Mouse (Mus musculus) forebrain, embryonic 11.5 days (tissue): ENCODE results near the gene Gpx4. TPM values are rescaled to one million over a fixed set of nuclear protein-coding genes. Genes with fewer than 3 reads are reported as not detected.
"Not testable (repeated sequence)": the region's sequence is repeated elsewhere in the genome, so short reads cannot be mapped to it uniquely, and the experiment has no call there.

Experiments
- ATAC-seq: fragments of 200-750 bp; cut with Nextera tagmentation; replicated peaks from 2 replicates; pipeline ENCODE4 v1.8.0; 2017; ENCODE audit warnings: moderate TSS enrichment; ENCODE audit not compliant: low FRiP score
- DNase-seq: peaks from one replicate; pipeline ENCODE4 v3.0.0-alpha.2; 2017; ENCODE audit warnings: low spot score
- H3K27ac ChIP-seq: fragments of 300-500 bp; sonication (generic); 2 replicates; pipeline ENCODE4 v1.5.1; 2014; ENCODE audit warnings: low read depth, low read length
- H3K27me3 ChIP-seq: fragments of 300-500 bp; sonication (generic); 2 replicates; pipeline ENCODE4 v1.6.1; 2014; ENCODE audit warnings: mild to moderate bottlenecking, low read length, mixed read lengths; ENCODE audit not compliant: control insufficient read depth, insufficient read depth
- H3K36me3 ChIP-seq: fragments of 300-500 bp; sonication (generic); 2 replicates; pipeline ENCODE4 v1.6.1; 2014; ENCODE audit warnings: mild to moderate bottlenecking, low read length, moderate library complexity, mixed read lengths; ENCODE audit not compliant: control insufficient read depth, insufficient read depth
- H3K4me1 ChIP-seq: fragments of 300-500 bp; sonication (generic); replicated peaks from 2 replicates; pipeline ENCODE4 v1.6.1; 2014; ENCODE audit warnings: low read length, mixed read lengths; ENCODE audit not compliant: control insufficient read depth, insufficient read depth
- H3K4me2 ChIP-seq: fragments of 300-500 bp; sonication (generic); 2 replicates; pipeline ENCODE4 v1.6.1; 2014; ENCODE audit warnings: low read depth, mild to moderate bottlenecking, low read length, moderate library complexity, mixed read lengths; ENCODE audit not compliant: severe bottlenecking
- H3K4me3 ChIP-seq: fragments of 300-500 bp; sonication (generic); 2 replicates; pipeline ENCODE4 v1.5.1; 2014; ENCODE audit warnings: low read depth, low read length
- H3K9ac ChIP-seq: fragments of 300-500 bp; sonication (generic); 2 replicates; pipeline ENCODE4 v1.6.1; 2014; ENCODE audit warnings: low read length
- H3K9me3 ChIP-seq: fragments of 300-500 bp; sonication (generic); 2 replicates; pipeline ENCODE4 v1.6.1; 2016; ENCODE audit warnings: low read length, mixed read lengths; ENCODE audit not compliant: control insufficient read depth
- WGBS: fragments of 180-500 bp; shearing (Covaris S2); extraction: QIAGEN DNeasy Blood & Tissue Kit; methylation state at CpG from one replicate; pipeline ENCODE4 v1.1.7; 2014; 5-methylcytosine and 5-hydroxymethylcytosine counted together
- polyA plus RNA-seq: library from polyadenylated mRNA; unstranded; fragments of >200 nt; fragmentation: Nextera tagmentation; extraction: Ambion mirVana; gene quantifications from 2 replicates; pipeline ENCODE4 v1.2.1, GENCODE M21; 2014

The Gpx4 gene
- polyA plus RNA-seq, 1 experiment from 2014 or later = 516 TPM

DNA sequence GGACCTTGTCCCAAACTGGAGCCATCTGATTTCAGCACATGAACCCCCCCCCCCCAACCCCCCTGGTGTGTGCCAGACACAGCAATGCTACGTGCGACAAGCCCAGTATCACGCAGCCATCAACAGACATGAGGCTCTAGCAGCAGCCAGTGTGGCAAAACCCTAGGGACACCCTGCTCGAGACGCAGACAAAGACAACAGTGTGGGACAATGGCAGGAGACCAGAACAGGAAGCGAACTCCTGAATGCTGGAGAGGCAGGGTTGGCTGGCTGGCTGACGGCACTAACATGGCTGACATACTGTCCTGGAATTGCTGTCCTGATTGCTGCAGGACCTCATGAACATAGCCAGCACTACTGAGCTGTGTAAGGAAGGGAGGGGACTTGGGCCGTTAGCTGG is 11.8 kb upstream of the Gpx4 start:
- Histone ChIP-seq H3K4me3 (no peak overlapping the region), H3K27me3 (no peaks in the 10 kb centered on the region), H3K9me3 (no peaks in the 10 kb centered on the region), H3K4me2 (no peak overlapping the region), H3K36me3 (peaks cover 5% of the 10 kb centered on the region; the same call in 1 of the 2 replicates), H3K4me1 (peaks cover 9% of the 10 kb centered on the region), H3K27ac (no peak overlapping the region), H3K9ac (no peak overlapping the region)
- no peak for DNase-seq
- 87% methylated on average over 8 of the region's 8 CpGs for WGBS
- no peak for ATAC-seq

DNA sequence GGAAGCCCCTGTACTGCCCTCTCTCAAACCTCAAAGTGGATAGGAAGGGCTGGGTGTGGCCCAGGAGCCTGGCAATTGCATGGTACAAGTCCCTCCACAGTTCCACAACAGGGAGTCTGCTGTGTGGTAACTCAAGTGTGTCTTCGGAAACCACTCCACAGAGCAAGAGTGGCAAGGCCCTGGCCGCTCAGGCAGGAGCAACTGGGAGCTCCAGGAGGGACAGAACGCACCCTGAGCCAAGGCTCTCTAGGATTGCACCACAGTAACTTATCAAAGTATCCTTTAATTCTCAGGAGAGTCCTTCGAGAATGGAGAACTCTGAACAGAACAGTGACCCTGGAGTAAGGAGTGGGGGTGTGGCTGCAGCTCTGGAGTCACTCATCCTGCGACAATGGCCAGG is 11.3 kb upstream of the Gpx4 start:
- H3K4me1 ChIP-seq = peaks cover 9% of the 10 kb centered on the region
- H3K9ac ChIP-seq = no peak overlapping the region
- H3K4me3 ChIP-seq = no peak overlapping the region
- H3K27me3 ChIP-seq = no peaks in the 10 kb centered on the region
- H3K36me3 ChIP-seq = peaks cover 5% of the 10 kb centered on the region; the same call in 1 of the 2 replicates
- no peak for ATAC-seq
- no peaks in the 10 kb centered on the region for H3K9me3 ChIP-seq
- H3K27ac ChIP-seq = no peak overlapping the region
- DNase-seq = no peak
- no peak overlapping the region for H3K4me2 ChIP-seq
- WGBS = 88% methylated on average over 5 of the region's 5 CpGs

DNA sequence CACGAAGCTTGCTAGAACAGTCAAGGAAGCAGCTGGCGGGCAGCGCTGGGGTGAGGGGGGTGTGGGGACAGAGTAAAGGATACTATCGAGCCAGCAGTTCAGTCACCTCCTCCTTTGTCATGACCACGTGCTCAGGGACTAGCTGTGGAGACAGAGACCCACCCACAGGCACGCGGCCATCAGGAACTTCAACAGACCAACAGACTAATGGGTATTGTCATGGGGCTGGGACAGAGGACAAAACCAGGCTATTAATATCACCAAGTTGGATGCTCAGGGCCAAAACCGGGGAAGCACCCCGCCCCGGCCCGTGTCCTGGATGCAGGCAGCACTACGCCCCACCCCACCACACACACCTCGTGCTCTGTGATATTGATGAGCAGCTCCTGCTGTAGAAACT is 10.1 kb upstream of the Gpx4 start:
- Histone ChIP-seq H3K27ac (no peak overlapping the region), H3K36me3 (peaks cover 5% of the 10 kb centered on the region; the same call in 1 of the 2 replicates), H3K4me1 (peaks cover 9% of the 10 kb centered on the region), H3K9ac (no peak overlapping the region), H3K27me3 (no peaks in the 10 kb centered on the region), H3K9me3 (no peaks in the 10 kb centered on the region), H3K4me3 (no peak overlapping the region), H3K4me2 (no peak overlapping the region)
- DNase-seq = no peak
- ATAC-seq = no peak
- WGBS = 92% methylated on average over 13 of the region's 13 CpGs

DNA sequence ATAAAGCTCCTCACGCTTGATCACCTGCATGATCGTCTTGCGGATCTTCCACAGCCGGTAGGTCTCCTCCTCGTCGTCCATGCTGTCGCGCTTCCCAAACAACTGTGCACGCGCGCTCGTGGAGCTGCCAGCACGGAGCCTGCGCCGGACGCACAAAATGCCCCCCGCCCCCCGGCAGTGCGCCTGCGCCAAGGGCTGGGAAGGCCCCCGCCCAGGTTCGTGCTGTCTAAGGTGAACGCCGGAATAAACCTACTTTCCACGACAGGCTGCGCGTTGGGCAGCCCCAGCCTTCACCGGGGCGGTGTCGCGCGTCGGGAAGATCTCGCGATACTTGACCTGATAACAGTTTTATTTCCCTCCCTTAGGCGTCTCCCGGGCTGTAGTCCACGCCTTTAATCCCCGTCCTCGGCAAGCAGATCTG is 7.4 kb upstream of the Gpx4 start, which contains the start of gene Polr2e:
TSS of gene Polr2e (minus strand) at position 237 of the 421 bp plus-strand sequence.
- DNase-seq (peak; percentile 99), ATAC-seq (peak; percentile 97)
- H3K36me3 ChIP-seq = peaks cover 5% of the 10 kb centered on the region; the same call in 1 of the 2 replicates
- peaks cover 9% of the 10 kb centered on the region for H3K4me1 ChIP-seq
- no peaks in the 10 kb centered on the region for H3K9me3 ChIP-seq
- no peaks in the 10 kb centered on the region for H3K27me3 ChIP-seq
- H3K27ac ChIP-seq = no peak within 1 kb of the TSS
- 0% methylated on average over 40 of the region's 40 CpGs for WGBS
- H3K4me3 ChIP-seq = peak within 1 kb of the TSS; percentile 73
- peak within 1 kb of the TSS; percentile 73 for H3K4me2 ChIP-seq
- H3K9ac ChIP-seq = peak within 1 kb of the TSS; percentile 64

DNA sequence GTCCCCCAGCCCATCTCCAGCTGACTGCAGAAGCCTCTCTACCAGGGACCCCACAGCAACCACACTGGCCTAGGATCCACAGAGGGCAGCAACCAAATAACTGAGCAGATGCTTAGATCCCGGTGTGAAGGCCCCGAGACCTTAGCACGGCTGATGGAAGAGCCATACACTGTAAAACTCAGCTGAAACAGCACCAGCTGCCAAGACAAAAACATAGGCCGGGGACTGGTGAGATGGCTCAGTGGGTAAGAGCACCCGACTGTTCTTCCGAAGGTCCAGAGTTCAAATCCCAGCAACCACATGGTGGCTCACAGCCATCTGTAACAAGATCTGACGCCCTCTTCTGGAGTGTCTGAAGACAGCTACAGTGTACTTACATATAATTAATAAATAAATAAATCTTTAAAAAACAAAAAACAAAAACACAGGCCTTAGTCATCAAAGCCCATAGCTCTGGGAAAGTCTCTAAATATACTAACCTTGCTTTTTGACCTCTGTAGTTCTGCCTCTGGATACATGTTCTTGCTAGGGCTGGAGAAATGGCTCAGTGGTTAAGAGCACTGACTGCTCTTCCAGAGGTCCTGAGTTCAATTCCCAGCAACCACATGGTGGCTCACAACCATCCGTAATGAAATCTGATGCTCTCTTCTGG is 5.4 kb upstream of the Gpx4 start:
- not testable (repeated sequence) for H3K36me3 ChIP-seq, H3K27ac ChIP-seq, H3K9me3 ChIP-seq, ATAC-seq, H3K4me2 ChIP-seq, DNase-seq, H3K4me3 ChIP-seq, H3K9ac ChIP-seq, H3K4me1 ChIP-seq, H3K27me3 ChIP-seq
- WGBS = 89% methylated on average over 8 of the region's 8 CpGs

DNA sequence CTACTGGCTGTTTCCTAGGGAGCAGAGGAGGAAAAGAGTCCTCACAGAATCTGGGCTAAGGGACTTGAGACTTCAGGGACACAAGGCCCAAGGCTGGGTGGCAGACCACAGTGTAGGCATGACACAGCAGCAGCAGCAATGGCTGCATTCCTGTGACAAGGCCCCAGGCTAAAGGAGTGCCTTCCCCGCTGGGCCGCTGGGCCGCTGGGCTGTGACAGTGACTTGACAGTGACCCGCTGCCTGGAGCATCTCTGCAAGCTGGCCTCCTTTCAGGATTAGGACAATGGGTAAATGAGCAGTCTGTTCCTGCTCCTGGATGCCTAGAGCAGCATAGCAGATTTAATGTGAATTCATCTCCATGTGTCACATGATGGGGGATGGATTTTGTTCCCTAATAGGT is 2.9 kb upstream of the Gpx4 start:
- Histone ChIP-seq H3K4me3 (no peak overlapping the region), H3K27me3 (no peaks in the 10 kb centered on the region), H3K27ac (no peak overlapping the region), H3K4me1 (peaks cover 10% of the 10 kb centered on the region; the same call in 1 of the 2 replicates), H3K4me2 (no peak overlapping the region), H3K36me3 (no peaks in the 10 kb centered on the region), H3K9ac (no peak overlapping the region), H3K9me3 (no peaks in the 10 kb centered on the region)
- WGBS = 43% methylated on average over 4 of the region's 4 CpGs
- no peak for ATAC-seq
- no peak for DNase-seq

DNA sequence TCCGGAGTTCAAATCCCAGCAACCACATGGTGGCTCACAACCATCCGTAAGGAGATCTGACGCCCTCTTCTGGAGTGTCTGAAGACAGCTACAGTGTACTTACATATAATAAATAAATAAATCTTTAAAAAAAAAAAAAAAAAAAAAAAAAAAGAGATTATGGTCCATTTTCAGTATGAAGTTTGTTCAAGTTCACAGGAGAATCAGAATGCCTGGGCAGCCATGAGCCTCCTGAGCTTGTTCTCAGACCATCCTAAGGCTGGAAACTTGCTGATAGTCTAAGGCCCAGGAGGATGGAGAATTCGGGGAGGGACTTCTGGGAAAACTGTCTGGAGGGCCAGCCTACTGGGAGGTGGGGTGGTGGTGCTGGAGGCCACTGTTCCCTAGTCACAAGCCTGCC is 1.6 kb upstream of the Gpx4 start:
- H3K27ac ChIP-seq, H3K9me3 ChIP-seq, H3K36me3 ChIP-seq, ATAC-seq, H3K9ac ChIP-seq, H3K4me2 ChIP-seq, H3K27me3 ChIP-seq, DNase-seq, H3K4me3 ChIP-seq: not testable (repeated sequence)
- 82% methylated on average over 2 of the region's 4 CpGs for WGBS
- peaks cover 10% of the 10 kb centered on the region; the same call in 1 of the 2 replicates for H3K4me1 ChIP-seq

DNA sequence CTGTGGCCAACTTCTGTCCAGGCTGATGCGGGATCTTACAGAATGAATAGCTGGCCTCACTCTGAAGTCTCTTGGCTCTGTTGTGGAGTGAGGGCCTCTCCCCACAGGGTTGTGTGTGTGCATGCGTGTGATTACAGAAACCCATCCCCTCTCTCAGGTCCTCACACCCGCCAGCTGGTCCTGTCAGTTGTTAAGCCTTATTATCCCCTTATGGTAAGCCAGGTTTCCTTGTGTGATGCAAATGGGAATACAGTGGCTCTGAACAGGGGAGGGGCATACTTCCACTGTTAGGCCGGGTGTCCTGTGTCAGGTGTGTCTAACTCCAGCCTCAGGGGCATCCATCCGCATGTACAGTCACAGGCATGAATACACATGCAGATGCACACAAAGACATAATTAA is 1.2 kb upstream of the Gpx4 start:
- Histone ChIP-seq H3K4me1 (peaks cover 10% of the 10 kb centered on the region; the same call in 1 of the 2 replicates), H3K9ac (no peak overlapping the region), H3K4me3 (no peak overlapping the region), H3K27ac (no peak overlapping the region), H3K4me2 (no peak overlapping the region), H3K27me3 (no peaks in the 10 kb centered on the region), H3K9me3 (no peaks in the 10 kb centered on the region), H3K36me3 (no peaks in the 10 kb centered on the region)
- no peak for DNase-seq
- ATAC-seq = no peak
- WGBS = 82% methylated on average over 5 of the region's 5 CpGs

DNA sequence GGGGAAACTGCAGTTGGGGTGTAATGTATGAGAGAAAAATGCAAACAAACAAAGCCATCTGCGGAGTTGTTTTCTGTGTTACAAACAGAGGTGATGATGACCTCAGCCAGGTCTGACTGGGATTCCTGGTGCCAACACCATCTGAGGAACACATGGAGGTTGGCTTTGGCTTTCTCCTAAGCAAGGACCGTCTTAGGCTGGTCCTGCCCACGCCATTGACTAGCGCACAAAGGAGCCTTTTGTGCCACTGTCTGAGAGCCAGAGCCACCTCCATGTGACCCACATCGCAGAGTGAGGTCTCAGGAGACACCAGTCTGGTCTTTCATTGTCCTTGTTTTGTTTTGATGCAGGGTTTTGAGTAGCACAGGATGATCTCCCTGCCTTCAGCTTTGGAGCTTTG is 1.4 kb downstream of the Gpx4 start:
- peaks cover 13% of the 10 kb centered on the region for H3K4me1 ChIP-seq
- 12% methylated on average over 5 of the region's 5 CpGs for WGBS
- H3K9me3 ChIP-seq = no peaks in the 10 kb centered on the region
- H3K27me3 ChIP-seq = no peaks in the 10 kb centered on the region
- no peak overlapping the region for H3K4me3 ChIP-seq
- H3K9ac ChIP-seq = no peak overlapping the region
- H3K36me3 ChIP-seq = no peaks in the 10 kb centered on the region
- peak overlapping the region; percentile 5; the same call in 1 of the 2 replicates for H3K27ac ChIP-seq
- DNase-seq (no peak), ATAC-seq (0 out of 2 replicates have a peak, but pooled peaks have one; percentile 25)
- H3K4me2 ChIP-seq = no peak overlapping the region
